Mouse (Mus musculus) adrenal gland, postnatal 10 days (tissue): ENCODE data around the gene Cebpg. TPM values are rescaled to one million over a fixed set of nuclear protein-coding genes. Genes with fewer than 3 reads are reported as not detected.

ENCODE experiments used
- DNase-seq: peaks from one replicate; pipeline ENCODE4 v3.0.0; 2021; ENCODE audit warnings: mixed read lengths
- microRNA-seq: library from miRNA; unstranded; fragments of <30 nt; microRNA quantifications from one replicate; pipeline ENCODE4 v1.2.0, GENCODE M21; 2021
- total RNA-seq, 2 experiments: library from RNA; stranded (reverse); gene quantifications; 2 replicates each; pipeline ENCODE4 v1.2.3; 2021

Cebpg gene
- total RNA-seq, 2 experiments from 2014 or later: 41.6 to 51.3 TPM

DNA sequence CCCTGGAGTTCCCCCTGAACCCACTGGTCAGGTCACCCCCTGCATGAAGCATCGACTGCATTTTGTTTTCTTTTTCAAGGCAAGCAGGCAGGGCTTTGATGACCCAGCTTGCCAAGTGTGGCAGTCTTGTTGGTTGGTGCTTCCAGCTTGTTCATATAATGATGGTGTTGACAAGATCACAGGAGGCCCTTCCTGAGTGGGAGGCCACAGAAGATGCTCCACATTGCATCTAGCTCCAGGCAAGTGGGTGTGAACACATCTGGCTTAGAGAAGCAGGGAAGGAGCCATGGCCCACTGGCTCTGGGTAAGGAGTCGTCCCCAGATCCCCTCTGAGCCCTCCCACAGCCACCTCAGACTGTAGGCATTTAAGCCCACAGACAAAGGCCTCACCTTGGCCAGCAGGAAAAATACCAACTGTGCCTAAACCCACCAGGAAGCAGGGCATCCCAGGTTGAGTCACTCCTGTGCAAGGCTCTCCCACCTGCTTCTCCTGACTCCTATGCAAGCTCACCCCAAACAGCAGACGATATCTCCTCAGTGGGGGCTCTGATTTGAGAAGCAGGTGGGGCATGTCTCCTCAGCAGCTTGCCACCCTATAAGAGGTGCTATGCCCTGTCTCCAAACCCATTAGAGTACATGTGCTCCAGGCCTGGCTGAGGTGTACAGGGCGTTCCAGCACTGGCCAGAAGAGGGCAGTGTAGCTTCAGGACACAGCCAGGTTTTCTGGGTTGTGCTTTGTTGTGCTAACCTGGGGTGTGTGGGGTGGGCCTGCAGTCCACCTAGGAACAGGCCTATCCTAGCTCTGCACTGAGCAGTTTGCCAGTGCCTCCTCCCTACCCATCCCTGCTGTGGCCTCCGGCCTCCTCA, 30.7 kb downstream of the Cebpg start:
- peak; percentile 88 for DNase-seq

DNA sequence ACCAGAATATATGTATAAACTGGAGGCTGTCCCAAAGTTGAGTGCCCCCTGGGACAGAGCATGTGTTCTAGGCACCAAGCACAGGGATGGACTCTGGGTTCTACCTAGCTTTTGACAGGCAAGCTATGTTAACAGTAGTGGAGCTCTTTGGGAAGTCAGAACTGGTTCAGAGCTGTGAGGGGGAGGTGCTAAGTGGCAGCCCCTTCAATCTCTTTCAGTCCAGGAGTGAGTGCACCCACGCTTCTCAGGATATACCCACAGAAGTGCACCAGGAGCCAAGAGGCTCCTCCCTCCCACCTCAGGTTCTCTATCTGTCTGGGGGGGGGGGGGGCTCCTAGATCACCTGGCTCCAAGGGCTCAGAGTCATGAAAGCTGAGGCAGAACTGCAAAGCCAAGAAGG, 31.9 kb downstream of the Cebpg start:
- no peak for DNase-seq

DNA sequence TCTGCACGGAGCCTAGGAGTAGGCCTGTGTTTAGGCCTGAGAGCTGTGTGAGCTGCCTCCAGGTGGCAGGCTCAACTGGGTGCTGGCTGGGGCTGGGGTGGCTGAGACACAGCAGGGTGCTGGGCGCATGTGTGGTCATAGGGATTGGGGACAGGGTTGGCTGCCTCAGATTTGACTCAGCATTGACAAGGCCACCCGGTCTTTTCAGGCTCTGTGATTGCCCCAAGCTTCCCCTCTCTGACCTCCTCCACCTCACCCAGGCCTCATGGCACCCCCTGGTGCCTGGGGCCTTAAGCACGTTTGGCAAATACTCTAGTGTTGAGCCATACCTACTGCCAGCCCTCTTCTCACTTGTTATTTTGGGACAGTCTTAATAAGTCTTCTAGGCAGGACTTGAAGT, 33.1 kb downstream of the Cebpg start:
- DNase-seq: peak; percentile 28

DNA sequence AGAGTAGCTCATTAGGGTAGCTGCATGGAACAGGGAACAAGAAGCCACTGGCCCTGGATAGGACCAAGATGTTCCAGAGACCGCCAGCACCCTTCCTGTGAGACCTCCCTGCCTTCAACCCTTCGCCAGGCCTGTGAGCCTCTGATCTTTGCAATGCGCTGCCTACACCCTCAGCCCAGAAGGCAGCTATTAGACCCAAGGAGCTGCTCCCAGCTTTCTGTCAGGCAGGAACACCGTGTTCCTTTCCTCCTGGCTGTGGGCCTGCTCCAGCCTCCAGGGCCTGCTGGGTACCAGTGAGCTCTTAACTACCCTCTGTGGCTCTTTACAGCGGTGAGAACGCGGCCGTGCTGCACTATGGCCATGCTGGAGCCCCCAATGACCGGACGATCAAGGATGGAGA, 35.0 kb downstream of the Cebpg start:
- DNase-seq: no peak

DNA sequence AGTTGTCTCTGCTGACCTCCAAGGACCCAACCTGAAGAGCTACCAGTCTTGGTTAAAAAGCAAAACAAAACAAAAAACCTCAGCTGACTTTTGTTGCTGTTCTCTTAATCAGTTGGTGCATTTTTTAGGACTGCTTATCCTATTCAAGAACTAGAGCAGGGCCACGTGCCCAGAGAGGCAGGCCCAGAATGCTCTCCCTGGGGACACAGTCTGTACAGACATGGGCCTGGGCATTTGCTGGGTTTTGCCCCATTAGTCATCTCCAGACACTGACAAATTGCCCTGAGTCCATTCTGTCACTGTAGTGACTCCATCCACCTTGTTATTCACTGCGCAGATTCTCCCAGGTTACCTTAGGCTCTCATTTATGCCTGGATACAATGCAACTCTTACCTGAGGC, 41.1 kb downstream of the Cebpg start:
- DNase-seq: no peak

DNA sequence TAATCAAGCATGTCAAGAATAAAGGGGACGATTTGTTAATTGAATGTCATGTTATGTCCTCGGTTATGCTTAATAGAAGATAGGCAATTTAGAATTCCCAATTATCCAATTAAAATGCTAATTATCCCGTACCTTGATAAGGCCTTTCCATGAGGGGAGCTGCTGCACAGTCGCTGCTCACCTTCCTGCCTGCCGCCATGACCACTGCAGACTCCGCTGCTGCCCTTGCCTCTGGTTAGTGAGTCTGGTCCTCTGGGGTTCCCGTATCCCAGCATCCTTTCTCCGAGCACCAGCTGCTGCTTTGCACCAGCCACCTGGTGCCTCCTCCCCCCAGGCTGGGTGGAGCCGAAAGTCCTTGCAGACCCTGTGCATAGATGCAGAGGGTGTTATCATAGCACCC, 43.1 kb downstream of the Cebpg start:
- no peak for DNase-seq

- no peak for DNase-seq
Measured at GRCm38 (mm10) chr7:35006661-35007060, 49.7 kb downstream of the Cebpg start.

DNA sequence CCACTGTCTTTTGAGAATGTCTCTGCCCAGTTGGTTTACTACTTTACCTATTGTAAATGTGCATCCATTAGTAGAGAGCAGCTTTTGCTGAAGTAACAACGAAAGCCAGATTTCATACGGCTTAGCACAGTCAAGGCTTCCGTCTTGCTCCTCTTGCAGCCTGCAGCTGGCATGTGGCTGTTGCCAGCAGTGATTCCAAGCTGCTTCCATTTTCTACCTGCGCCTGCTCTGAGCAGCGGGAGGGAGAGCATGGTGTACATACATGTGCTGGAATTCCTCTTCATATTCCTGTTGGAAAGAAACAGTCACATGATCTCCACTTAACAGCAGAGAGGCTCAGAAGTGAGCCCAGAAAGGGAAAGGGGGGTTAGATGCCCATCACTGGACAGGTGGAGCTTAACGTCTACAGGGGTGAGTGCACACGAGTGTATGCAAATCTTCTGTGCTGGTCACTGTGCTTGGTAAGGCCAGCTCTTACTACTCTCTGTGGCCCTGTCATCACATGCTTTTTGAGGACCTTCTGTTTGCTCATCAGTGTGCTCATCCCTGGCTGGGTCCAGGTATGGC, 53.1 kb downstream of the Cebpg start:
- no peak for DNase-seq

DNA sequence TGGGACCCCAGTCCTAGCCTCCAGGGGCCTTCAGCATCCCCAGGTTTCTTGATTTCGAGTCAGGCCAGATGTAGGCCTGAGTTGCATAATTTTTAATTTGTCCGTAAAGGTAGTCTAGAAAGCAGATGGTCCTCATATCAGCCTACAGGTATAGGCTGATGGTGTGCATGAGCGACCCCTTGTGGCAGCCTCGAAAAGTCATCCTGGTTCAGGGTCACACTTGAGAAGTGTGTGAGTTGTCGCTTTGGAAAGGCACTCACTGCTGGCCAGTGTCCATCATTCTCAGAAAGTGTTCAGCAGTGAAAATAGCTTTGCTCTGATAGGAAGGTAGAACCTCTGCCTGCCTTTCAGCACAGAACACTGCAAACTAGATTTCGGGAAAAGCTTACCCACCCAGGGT, 55.5 kb downstream of the Cebpg start:
- peak; percentile 72 for DNase-seq

Small RNA genes within 50 kb of the gene (microRNA-seq; reads per million reads assigned to microRNA genes)
- gene Gm25033: not detected

Other genes starting within 250 kb of the Cebpg start
- 1 to 10 TPM; 5.5 to 6.0 TPM for gene Chst8, start 243.9 kb downstream of the Cebpg start, total RNA-seq
- gene Pepd, start 144.2 kb downstream of the Cebpg start, total RNA-seq: 10 to 100 TPM; 56.6 to 58.9 TPM
- 100 to 1,000 TPM; 237 to 238 TPM for gene Cebpa, start 62.7 kb upstream of the Cebpg start, total RNA-seq
- 1 to 10 TPM; 2.0 to 3.8 TPM for gene Slc7a10, start 129.8 kb upstream of the Cebpg start, total RNA-seq
- 10 to 100 TPM; 15.6 to 17.7 TPM for gene Lrp3, start 158.9 kb upstream of the Cebpg start, total RNA-seq